Mouse (Mus musculus): ENCODE data around the gene Pga5.

DNA sequence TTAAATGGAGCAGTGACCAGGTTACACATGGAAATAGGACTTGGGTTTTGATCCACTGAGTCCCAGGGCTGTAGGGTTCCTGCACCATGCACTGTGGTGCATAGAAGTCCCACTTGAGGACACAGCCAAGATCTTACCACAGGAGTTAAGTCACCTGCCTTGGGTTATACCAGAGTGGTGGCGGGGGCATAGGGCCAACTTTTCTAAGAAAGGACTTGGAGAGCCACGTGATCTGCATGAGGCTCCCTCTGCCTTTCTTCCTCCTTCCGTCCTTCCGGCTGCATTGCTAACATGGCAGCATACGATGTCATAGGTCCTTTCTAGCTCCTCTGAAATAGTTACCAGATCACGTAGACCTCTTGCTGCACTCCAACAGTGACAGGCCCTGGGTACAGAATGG is 37.6 kb upstream of the Pga5 start:
- TF ChIP-seq GATA1 (IDR thresholded peaks at IDR 0.05; ENCODE audit: borderline replicate concordance, low read length) (no peak), FLI1 (IDR thresholded peaks at IDR 0.05; ENCODE audit: low read length) (no peak)
